Mouse (Mus musculus) brown adipose tissue, adult 24 weeks (tissue): ENCODE data around the gene Crocc. TPM values are rescaled to one million over a fixed set of nuclear protein-coding genes. Genes with fewer than 3 reads are reported as not detected.
A peak's percentile ranks its signal among the peaks of the same experiment; 100 is the strongest.

Experiments
- H3K27ac ChIP-seq: fragments of 200-500 bp; replicated peaks from 2 replicates; pipeline ENCODE4 v1.5.1; 2012; ENCODE audit warnings: low read depth, mild to moderate bottlenecking, low read length
- H3K4me1 ChIP-seq: fragments of 200-500 bp; 2 replicates; pipeline ENCODE4 v1.6.1; 2012; ENCODE audit warnings: low read length, mixed read lengths; ENCODE audit not compliant: control insufficient read depth, insufficient read depth, insufficient read length
- H3K4me3 ChIP-seq: fragments of 200-500 bp; 2 replicates; pipeline ENCODE4 v1.5.1; 2012; ENCODE audit warnings: low read depth, mild to moderate bottlenecking, low read length, moderate library complexity; ENCODE audit not compliant: insufficient read depth
- polyA plus RNA-seq: library from polyadenylated mRNA; stranded (reverse); fragments of >200 nt; gene quantifications from 2 replicates; pipeline ENCODE4 v1.2.4, GENCODE M21; 2012; ENCODE audit not compliant: missing spikeins, insufficient read depth, insufficient read length

Gene Crocc
- polyA plus RNA-seq, 1 experiment: 1.4 TPM

GRCm38 (mm10) chr4:141076761-141077506 lies 16.6 kb upstream of the Crocc start:
- peak overlapping the region; percentile 78 for H3K27ac ChIP-seq
- peaks cover 13% of the 10 kb centered on the region for H3K4me1 ChIP-seq
- H3K4me3 ChIP-seq: peak overlapping the region; percentile 92

DNA sequence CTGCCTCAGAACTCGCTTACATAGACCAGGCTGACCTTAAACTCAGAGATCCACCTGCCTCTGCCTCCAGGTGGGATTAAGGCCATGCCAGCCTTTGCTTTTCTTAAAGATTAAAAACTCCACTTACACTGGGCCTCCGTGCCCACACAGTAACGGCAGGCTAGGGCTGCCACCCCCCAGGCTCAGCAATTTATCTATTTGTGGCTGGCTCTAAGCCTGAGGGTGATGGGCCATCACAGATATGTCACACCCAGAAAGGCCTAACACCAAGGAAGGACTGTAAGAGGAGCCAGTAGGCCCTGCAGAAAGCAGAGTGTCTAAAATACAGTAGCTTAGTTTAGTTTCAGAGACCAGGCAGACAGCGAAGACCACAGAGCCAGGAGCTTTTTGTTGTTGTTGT lies 13.8 kb upstream of the Crocc start:
- Histone ChIP-seq H3K4me1 (peaks cover 13% of the 10 kb centered on the region), H3K4me3 (no peak overlapping the region), H3K27ac (no peak overlapping the region)

DNA sequence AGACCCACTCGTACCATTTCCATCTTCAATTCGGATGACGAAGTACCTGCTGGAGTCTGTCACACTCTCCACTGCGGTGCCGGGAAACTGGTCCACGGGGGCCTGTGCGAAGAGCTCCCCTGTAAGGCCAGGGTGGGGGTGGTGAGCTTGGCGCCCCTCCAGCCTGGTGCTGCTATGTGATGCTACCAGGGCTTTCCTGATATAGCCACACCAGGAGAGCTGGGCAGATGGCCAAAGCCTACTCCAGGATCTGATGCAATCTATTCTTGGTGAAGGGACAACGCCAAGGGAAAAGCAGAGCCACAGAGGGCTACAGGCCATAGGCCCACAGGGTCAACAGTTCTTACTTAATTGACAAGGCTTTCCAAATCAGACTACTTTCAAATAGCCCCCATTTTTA lies 13.3 kb upstream of the Crocc start:
- Histone ChIP-seq H3K4me1 (peaks cover 13% of the 10 kb centered on the region), H3K4me3 (no peak overlapping the region), H3K27ac (no peak overlapping the region)

DNA sequence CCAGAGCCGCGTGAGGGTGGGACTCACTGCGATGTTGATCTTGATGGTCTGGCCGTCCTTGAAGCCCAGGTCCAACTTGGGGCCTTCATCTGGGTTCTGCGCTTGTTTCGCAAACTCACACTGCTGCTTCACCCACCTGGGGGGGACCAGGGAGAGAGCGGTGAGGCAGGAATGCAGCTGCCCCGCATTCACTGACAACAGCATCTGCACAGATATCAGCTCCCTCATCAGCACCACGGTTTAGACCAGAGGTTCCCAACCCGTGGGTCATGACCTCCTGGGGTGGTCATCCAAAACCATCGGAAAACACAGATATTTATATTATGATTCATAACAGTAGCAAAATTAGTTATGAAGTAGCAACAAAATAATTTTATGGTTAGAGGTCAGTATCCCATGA lies 12.2 kb upstream of the Crocc start:
- no peak overlapping the region for H3K4me3 ChIP-seq
- H3K4me1 ChIP-seq: peaks cover 13% of the 10 kb centered on the region
- no peak overlapping the region for H3K27ac ChIP-seq

GRCm38 (mm10) chr4:141069731-141070130 lies 9.4 kb upstream of the Crocc start:
- Histone ChIP-seq H3K4me3 (no peak overlapping the region), H3K4me1 (no peaks in the 10 kb centered on the region; the same call in 1 of the 2 replicates), H3K27ac (no peak overlapping the region)

DNA sequence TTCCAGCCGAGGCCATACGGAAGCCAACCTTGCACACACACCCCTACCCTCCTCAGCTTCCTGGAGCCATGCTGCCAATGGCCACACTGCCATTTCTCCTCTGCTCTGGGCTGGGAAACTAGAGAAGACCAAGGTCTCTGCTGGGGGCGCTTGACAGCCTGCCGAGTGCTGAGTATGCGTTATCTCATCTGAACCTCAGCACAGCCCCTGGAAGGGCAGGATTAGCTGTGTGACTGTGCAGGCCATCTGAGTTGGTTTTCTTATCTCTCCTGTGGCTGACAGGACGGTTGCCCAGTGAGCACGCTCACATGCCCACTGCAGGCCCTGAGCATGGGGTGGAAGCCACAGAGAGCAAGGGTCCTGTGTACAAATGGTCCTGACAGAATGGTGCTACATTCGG lies 8.3 kb upstream of the Crocc start:
- Histone ChIP-seq H3K27ac (no peak overlapping the region), H3K4me1 (no peaks in the 10 kb centered on the region; the same call in 1 of the 2 replicates), H3K4me3 (no peak overlapping the region)

DNA sequence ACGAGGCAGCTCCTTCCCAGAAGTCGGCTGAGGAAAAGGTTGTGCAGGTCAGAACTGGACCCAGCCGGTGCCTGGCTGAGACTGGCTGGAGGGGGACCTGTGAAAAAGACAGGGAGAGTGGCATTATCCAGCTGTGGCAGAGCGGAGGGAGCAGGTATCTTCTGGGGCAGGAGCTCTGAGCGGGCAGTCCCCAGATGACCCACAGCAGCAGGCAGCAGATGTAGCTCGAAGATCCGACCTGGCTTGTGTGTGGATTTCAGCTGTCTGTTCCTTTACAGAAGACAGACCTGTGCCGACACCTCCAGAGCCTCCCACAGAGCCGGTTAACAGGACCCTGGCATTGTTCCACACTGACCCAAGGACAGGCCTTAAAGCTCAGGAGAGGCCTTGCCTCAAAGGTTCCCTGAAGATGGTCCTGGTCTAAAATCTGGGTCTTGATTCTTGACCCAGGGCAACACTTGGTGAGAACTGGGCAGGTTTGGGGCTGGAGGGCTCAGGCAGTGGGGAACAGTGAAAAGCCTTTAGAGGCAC lies 7.2 kb upstream of the Crocc start:
- Histone ChIP-seq H3K4me3 (no peak overlapping the region), H3K4me1 (no peaks in the 10 kb centered on the region), H3K27ac (no peak overlapping the region)

- H3K27ac ChIP-seq: no peak overlapping the region
- no peaks in the 10 kb centered on the region for H3K4me1 ChIP-seq
- no peak overlapping the region for H3K4me3 ChIP-seq
Observed at GRCm38 (mm10) chr4:141066709-141067515, 6.6 kb upstream of the Crocc start.

DNA sequence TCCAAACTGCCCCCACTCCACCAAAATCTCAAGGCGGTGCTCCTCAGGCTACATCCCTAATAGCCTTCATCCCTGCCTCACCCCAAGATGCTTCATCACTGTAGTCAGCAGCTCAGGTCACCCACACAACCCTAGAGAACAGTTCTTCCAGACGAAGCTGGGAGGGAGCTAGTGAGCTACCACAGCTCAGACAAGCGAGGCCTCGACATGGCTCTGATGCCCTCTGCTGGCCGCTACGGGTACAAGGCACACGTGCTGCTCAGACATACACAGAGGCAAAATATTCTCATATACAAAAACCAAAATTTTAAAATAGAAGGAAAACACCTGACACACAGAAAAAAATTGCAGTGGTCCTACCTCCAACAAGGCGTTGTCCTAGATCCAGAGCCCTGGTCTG lies 4.8 kb upstream of the Crocc start:
- H3K4me3 ChIP-seq: no peak overlapping the region
- no peak overlapping the region for H3K27ac ChIP-seq

DNA sequence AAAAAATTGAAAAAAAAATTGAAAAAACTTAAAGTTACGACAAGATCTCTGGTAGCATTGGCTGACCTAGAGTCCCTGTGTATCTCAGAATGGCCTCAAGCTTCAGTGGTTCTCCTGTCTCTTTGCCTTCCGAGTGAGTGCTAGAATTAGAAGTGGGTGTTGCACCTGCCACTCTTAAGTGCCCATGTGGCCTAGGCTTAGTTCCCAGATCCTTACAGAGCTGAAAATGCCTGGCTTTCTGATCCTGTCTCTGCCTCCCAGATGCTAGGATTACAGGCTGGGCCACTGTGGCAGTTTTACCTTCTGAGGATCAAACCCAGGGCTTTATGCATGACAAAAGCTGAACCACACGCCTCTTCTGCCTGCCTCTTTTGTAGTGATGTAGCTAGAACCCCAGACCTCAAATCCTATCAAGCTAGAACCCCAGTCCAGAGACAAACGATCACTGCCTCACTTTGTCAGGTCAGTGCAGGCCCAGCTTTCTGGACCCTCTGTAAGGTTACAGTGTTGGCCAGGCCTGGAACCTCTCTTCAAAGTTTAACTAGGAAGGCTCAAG lies 3.8 kb upstream of the Crocc start:
- Histone ChIP-seq H3K4me3 (no peak overlapping the region), H3K4me1 (no peaks in the 10 kb centered on the region), H3K27ac (no peak overlapping the region)

More for the DNA sequence above, 4.8 kb upstream of the Crocc start:
- no peaks in the 10 kb centered on the region for H3K4me1 ChIP-seq

DNA sequence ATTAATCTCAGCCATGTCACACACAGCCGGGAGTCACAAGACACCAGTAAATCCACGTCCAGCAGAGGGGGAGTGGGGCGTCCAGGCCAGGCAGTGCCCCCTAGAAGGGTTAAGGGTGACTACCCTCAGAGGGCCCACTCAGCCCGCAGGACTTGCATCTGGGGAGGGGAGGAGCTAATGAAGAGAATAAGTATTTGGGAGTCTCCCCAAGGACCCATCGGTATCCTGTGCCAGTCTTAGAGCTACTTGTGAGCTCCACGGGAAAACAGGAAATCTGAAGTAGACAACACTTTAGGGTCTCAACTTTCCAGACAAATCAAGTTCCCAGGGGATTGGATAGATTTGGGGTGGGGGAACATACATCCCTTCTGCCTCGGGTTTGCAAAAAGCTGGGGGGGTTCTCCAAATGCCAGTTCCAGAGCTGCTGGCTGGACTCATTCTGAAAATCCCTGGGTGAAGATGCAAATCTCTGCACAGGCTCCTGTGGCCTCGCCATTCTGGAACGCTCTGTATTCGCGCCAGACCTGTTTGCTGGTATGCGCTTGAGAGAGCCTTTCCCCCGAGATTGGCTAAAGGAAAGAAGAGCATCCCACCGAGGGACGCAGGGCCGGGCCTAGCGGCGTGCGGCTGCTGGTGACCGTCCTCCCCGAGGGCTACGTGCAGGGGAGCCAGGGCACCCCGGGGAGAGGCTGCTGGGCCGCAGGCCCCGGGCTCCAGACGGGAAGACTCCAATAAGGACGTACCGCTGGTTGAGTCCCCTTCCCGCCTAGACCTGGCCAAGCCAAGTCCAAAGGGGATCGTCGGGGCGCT lies 529 bp downstream of the Crocc start:
- peak overlapping the region; percentile 69 for H3K4me3 ChIP-seq
- H3K4me1 ChIP-seq: no peaks in the 10 kb centered on the region
- no peak overlapping the region for H3K27ac ChIP-seq

- Histone ChIP-seq H3K27ac (no peak overlapping the region), H3K4me1 (no peaks in the 10 kb centered on the region), H3K4me3 (no peak overlapping the region)
Observed at GRCm38 (mm10) chr4:141058835-141059234, 1.5 kb downstream of the Crocc start.

GRCm38 (mm10) chr4:141056970-141057369 lies 3.4 kb downstream of the Crocc start:
- H3K4me1 ChIP-seq: no peaks in the 10 kb centered on the region
- no peak overlapping the region for H3K4me3 ChIP-seq
- no peak overlapping the region for H3K27ac ChIP-seq

- no peak overlapping the region for H3K4me3 ChIP-seq
- no peaks in the 10 kb centered on the region for H3K4me1 ChIP-seq
- H3K27ac ChIP-seq: no peak overlapping the region
Observed at GRCm38 (mm10) chr4:141053568-141054161, 6.7 kb downstream of the Crocc start.
